Mouse (Mus musculus) right cerebral cortex, postnatal 25 days (tissue): ENCODE measurements at regions not wholly inside any gene's neighbourhood (a gene's known extent, or its start where the extent isn't known, plus 50 kb on each side); places are given as distances from the start of the nearest gene placed in this dataset.

ENCODE experiments used
- DNase-seq: peaks from one replicate; pipeline ENCODE4 v3.0.0; 2022

GRCm38 (mm10) chr11:71414403-71415140, 184.0 kb upstream of the Nlrp1b start:
- DNase-seq = no peak

GRCm38 (mm10) chr11:71415451-71415850, 184.9 kb upstream of the Nlrp1b start:
- no peak for DNase-seq

- DNase-seq = no peak
Measured at GRCm38 (mm10) chr11:71422291-71422840, 191.8 kb upstream of the Nlrp1b start.

- DNase-seq = no peak
Measured at GRCm38 (mm10) chr11:71423242-71423641, 192.7 kb upstream of the Nlrp1b start.

GRCm38 (mm10) chr11:71424879-71425278, 194.3 kb upstream of the Nlrp1b start:
- no peak for DNase-seq

GRCm38 (mm10) chr11:71429739-71430138, 199.2 kb upstream of the Nlrp1b start:
- DNase-seq = no peak

- DNase-seq = no peak
Measured at GRCm38 (mm10) chr11:71434241-71434640, 203.7 kb upstream of the Nlrp1b start.

- no peak for DNase-seq
Measured at GRCm38 (mm10) chr11:71434886-71435285, 204.4 kb upstream of the Nlrp1b start.

- DNase-seq = peak; percentile 46
Measured at GRCm38 (mm10) chr11:71435745-71436144, 205.2 kb upstream of the Nlrp1b start.

GRCm38 (mm10) chr11:71436335-71436734, 205.8 kb upstream of the Nlrp1b start:
- no peak for DNase-seq

GRCm38 (mm10) chr11:71436801-71437200, 206.3 kb upstream of the Nlrp1b start:
- no peak for DNase-seq

- peak; percentile 53 for DNase-seq
Measured at GRCm38 (mm10) chr11:71439871-71440270, 209.3 kb upstream of the Nlrp1b start.

- no peak for DNase-seq
Measured at GRCm38 (mm10) chr11:71440392-71440791, 209.9 kb upstream of the Nlrp1b start.

- DNase-seq = no peak
Measured at GRCm38 (mm10) chr11:71444056-71444455, 213.5 kb upstream of the Nlrp1b start.

- no peak for DNase-seq
Measured at GRCm38 (mm10) chr11:71446641-71447040, 216.1 kb upstream of the Nlrp1b start.

- no peak for DNase-seq
Measured at GRCm38 (mm10) chr11:71447841-71448745, 217.6 kb upstream of the Nlrp1b start.

- DNase-seq = no peak
Measured at GRCm38 (mm10) chr11:71480094-71480493, 249.6 kb upstream of the Nlrp1b start.

- no peak for DNase-seq
Measured at GRCm38 (mm10) chr11:71497863-71498262, 251.9 kb upstream of the Wscd1 start.

- no peak for DNase-seq
Measured at GRCm38 (mm10) chr11:71498299-71498698, 251.4 kb upstream of the Wscd1 start.

GRCm38 (mm10) chr11:71502156-71502555, 247.6 kb upstream of the Wscd1 start:
- DNase-seq = no peak

- no peak for DNase-seq
Measured at GRCm38 (mm10) chr11:71512271-71513066, 237.3 kb upstream of the Wscd1 start.

GRCm38 (mm10) chr11:71513067-71513350, 236.7 kb upstream of the Wscd1 start:
- DNase-seq = no peak

GRCm38 (mm10) chr11:71515264-71515663, 234.5 kb upstream of the Wscd1 start:
- no peak for DNase-seq
